Mouse (Mus musculus): ENCODE measurements around the gene Flywch2.

DNA sequence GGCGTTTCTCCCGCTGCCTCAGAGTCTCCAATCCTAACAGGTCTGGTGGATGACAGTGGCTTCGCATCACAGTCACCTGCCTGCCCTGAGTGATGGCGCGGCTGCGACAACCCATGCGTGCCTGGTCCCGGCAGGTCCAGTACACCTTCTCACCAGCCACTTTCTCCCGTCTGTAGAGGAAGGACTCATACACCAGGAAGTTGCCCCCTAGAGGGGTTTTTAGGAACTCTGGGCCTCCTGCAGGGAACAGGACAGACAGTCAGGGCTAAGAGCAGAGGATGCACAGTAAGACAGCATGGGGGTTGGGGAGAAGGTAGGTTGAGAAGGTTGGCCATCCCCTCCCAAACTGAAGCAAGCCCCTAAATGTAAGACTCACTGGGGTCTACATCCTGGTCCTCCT, 25.6 kb downstream of the Flywch2 start:
- TF ChIP-seq POLR2A (IDR thresholded peaks at IDR 0.05; ENCODE audit: extremely low read depth, insufficient read depth, low read length) (no peak), CTCF (IDR thresholded peaks at IDR 0.05; ENCODE audit: extremely low read depth, insufficient read depth, low read length) (no peak)

Data from cortical plate, adult 2 months (tissue).